8 mouse cellular contexts compared by ENCODE assay signal in genomic region chr6:148442671-148443290, GRCm38 (mm10). TPM values are rescaled to one million over a fixed set of nuclear protein-coding genes. Genes with fewer than 3 reads are reported as not detected.
DNase-seq lines count a peak whose midpoint lies in the region; ATAC-seq and TF ChIP-seq lines count a peak whose summit lies in the region.

No protein-coding gene starts in this region.

- H3K4me1 ChIP-seq in forebrain, embryonic 10.5 days = peaks cover 37% of the 10 kb centered on the region
- H3K4me1 ChIP-seq in heart, postnatal 0 days (ENCODE audit: control insufficient read depth, insufficient read depth) = peaks cover 20% of the 10 kb centered on the region
- peaks cover 9% of the 10 kb centered on the region; the same call in 1 of the 2 replicates for H3K4me1 ChIP-seq in lung, postnatal 0 days (ENCODE audit: insufficient read depth, low read depth, low read length)

- no peak for TF ChIP-seq CTCF in heart, postnatal 0 days (IDR thresholded peaks at IDR 0.05; ENCODE audit: low read depth)
- TF ChIP-seq CTCF in lung, postnatal 0 days (IDR thresholded peaks at IDR 0.05) = no peak

- WGBS in forebrain, embryonic 10.5 days = 1% methylated on average over 27 of the region's 27 CpGs
- WGBS in heart, postnatal 0 days = under 1% methylated on average over 27 of the region's 27 CpGs
- 3% methylated on average over 27 of the region's 27 CpGs for WGBS in lung, postnatal 0 days

- H3K36me3 ChIP-seq in forebrain, embryonic 10.5 days (replicated peaks) = no peaks in the 10 kb centered on the region
- no peaks in the 10 kb centered on the region for H3K36me3 ChIP-seq in heart, postnatal 0 days (replicated peaks; ENCODE audit: control insufficient read depth, insufficient read depth, low read length)
- H3K36me3 ChIP-seq in lung, postnatal 0 days (ENCODE audit: insufficient read depth, low read length) = no peaks in the 10 kb centered on the region

- H3K27me3 ChIP-seq in forebrain, embryonic 10.5 days (ENCODE audit: poor library complexity, severe bottlenecking) = peaks cover 67% of the 10 kb centered on the region
- no peaks in the 10 kb centered on the region for H3K27me3 ChIP-seq in heart, postnatal 0 days (ENCODE audit: control insufficient read depth, insufficient read depth, low read length)
- peaks cover 8% of the 10 kb centered on the region; the same call in 1 of the 2 replicates for H3K27me3 ChIP-seq in lung, postnatal 0 days (replicated peaks; ENCODE audit: insufficient read depth, low read length)

- DNase-seq in thymus, postnatal 4 days = peak; percentile 22
- DNase-seq in thymus, postnatal 36 days = no peak
- peak; percentile 46 for DNase-seq in forebrain, embryonic 10.5 days (ENCODE audit: extremely low spot score, low spot score)
- DNase-seq in heart, postnatal 0 days (ENCODE audit: low spot score) = no peak
- DNase-seq in layer of hippocampus, adult 9-10 months (ENCODE audit: low spot score) = peak; percentile 15
- DNase-seq in lung, postnatal 0 days (ENCODE audit: low spot score) = peak; percentile 12
- peak; percentile 43 to 44 for DNase-seq in right cerebral cortex, postnatal 10 days (ENCODE audit: low spot score in 2 of 2)

- H3K4me3 ChIP-seq in forebrain, embryonic 10.5 days = peak overlapping the region; percentile 76
- peak overlapping the region; percentile 91 for H3K4me3 ChIP-seq in heart, postnatal 0 days (ENCODE audit: low read depth, low read length)
- H3K4me3 ChIP-seq in lung, postnatal 0 days (ENCODE audit: low read depth, low read length) = peak overlapping the region; percentile 72

- H3K27ac ChIP-seq in forebrain, embryonic 10.5 days = no peak overlapping the region
- H3K27ac ChIP-seq in heart, postnatal 0 days (ENCODE audit: low read depth) = peak overlapping the region; percentile 39; the same call in 1 of the 2 replicates
- H3K27ac ChIP-seq in lung, postnatal 0 days (ENCODE audit: low read length) = no peak overlapping the region

- peak overlapping the region; percentile 88 for H3K4me2 ChIP-seq in heart, postnatal 0 days (ENCODE audit: low read depth, low read length)
- peak overlapping the region; percentile 95 for H3K4me2 ChIP-seq in lung, postnatal 0 days (replicated peaks; ENCODE audit: low read depth, low read length)

- peak overlapping the region; percentile 76 for H3K9ac ChIP-seq in heart, postnatal 0 days (replicated peaks; ENCODE audit: low read depth, low read length)
- H3K9ac ChIP-seq in lung, postnatal 0 days (replicated peaks; ENCODE audit: low read depth) = peak overlapping the region; percentile 19; the same call in 1 of the 2 replicates

- H3K9me3 ChIP-seq in forebrain, embryonic 10.5 days = no peaks in the 10 kb centered on the region
- H3K9me3 ChIP-seq in heart, postnatal 0 days (replicated peaks; ENCODE audit: control insufficient read depth, low read length) = no peaks in the 10 kb centered on the region
- H3K9me3 ChIP-seq in lung, postnatal 0 days (ENCODE audit: low read length) = no peaks in the 10 kb centered on the region

- no peak for TF ChIP-seq EP300 in heart, postnatal 0 days (IDR thresholded peaks at IDR 0.05; ENCODE audit: low read depth)
- TF ChIP-seq EP300 in lung, postnatal 0 days (IDR thresholded peaks at IDR 0.05) = no peak

- peak; percentile 3; the same call in 1 of the 2 replicates for ATAC-seq in heart, postnatal 0 days (ENCODE audit: insufficient read depth, low read depth)
- ATAC-seq in lung, postnatal 0 days = no peak
- no peak for ATAC-seq in cerebellum, adult (ENCODE audit: insufficient number of reproducible peaks, low FRiP score, low TSS enrichment)

RNA-seq across cellular contexts. Expression of gene Tmtc1, which starts 1.4 kb away (rescaled TPM):
- polyA plus RNA-seq in forebrain, embryonic 10.5 days (2016; fragmentation: Nextera tagmentation; extraction: Ambion mirVana) = 0.20 and 0.26 TPM in 2 replicates
- total RNA-seq in heart, postnatal 0 days (2014; rRNA removed; ENCODE audit: low replicate concordance) = 28.9 and 39.8 TPM in 2 replicates
- polyA plus RNA-seq in heart, postnatal 0 days (2015; fragmentation: Nextera tagmentation; extraction: Ambion mirVana) = 2.4 and 2.5 TPM in 2 replicates
- polyA plus RNA-seq in lung, postnatal 0 days (2015; fragmentation: Nextera tagmentation; extraction: Ambion mirVana) = 2.2 and 2.7 TPM in 2 replicates

Comparison
In these comparisons a context has a peak if more than half of its experiments do, and no peak if none do; other contexts are left out.
1. DNase-seq: peak in thymus, postnatal 4 days (single experiment), forebrain, embryonic 10.5 days (single experiment), layer of hippocampus, adult 9-10 months (single experiment), lung, postnatal 0 days (single experiment) and right cerebral cortex, postnatal 10 days (2 of 2); none in thymus, postnatal 36 days (0 of 2) and heart, postnatal 0 days (single experiment).
2. Peak in every context shown above with its lines, with median percentiles within 50 percentile points of each other: H3K4me3 ChIP-seq.